Mouse (Mus musculus): ENCODE measurements around the gene Myo1d.

- TF ChIP-seq CTCF (IDR thresholded peaks at IDR 0.05; ENCODE audit: insufficient read depth, low read depth, low read length) (no peak), POLR2A (IDR thresholded peaks at IDR 0.05; ENCODE audit: insufficient read depth, low read depth, low read length) (no peak)
These were observed 252.1 kb downstream of the Myo1d start for GRCm38 (mm10) chr11:80527697-80528096.
